Mouse (Mus musculus) embryo, embryonic 10.5 days (tissue): ENCODE data around the gene Hsd17b13.
"Not testable (repeated sequence)": the region's sequence is repeated elsewhere in the genome, so short reads cannot be mapped to it uniquely, and the experiment has no call there.

Experiments
- DNase-seq: peaks from one replicate; pipeline ENCODE4 v3.0.0-alpha.2; 2015; ENCODE audit warnings: low spot score

The Hsd17b13 gene

DNA sequence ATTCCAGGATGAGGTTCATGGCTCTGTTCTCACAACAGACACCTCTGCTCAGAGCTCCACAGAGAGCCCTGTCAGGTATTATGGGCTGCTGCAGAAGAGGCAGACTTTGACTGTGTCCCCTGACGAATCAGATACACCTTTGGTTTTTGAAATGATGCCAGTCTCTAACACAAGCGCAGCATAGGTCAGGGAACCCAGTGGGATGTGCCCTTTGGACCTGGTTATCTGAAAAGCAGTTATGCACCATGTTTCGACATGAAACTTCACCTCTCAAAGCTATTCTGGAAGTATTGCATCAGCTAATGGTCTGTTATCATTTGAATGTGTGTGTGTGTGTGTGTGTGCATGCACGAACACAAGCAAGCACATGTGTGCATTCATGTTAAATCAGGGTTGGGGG lies at the start of gene Hsd17b13:
Gene Hsd17b13 (minus strand): TSS at position 114 of the 400 bp plus-strand sequence.
- no peak for DNase-seq

DNA sequence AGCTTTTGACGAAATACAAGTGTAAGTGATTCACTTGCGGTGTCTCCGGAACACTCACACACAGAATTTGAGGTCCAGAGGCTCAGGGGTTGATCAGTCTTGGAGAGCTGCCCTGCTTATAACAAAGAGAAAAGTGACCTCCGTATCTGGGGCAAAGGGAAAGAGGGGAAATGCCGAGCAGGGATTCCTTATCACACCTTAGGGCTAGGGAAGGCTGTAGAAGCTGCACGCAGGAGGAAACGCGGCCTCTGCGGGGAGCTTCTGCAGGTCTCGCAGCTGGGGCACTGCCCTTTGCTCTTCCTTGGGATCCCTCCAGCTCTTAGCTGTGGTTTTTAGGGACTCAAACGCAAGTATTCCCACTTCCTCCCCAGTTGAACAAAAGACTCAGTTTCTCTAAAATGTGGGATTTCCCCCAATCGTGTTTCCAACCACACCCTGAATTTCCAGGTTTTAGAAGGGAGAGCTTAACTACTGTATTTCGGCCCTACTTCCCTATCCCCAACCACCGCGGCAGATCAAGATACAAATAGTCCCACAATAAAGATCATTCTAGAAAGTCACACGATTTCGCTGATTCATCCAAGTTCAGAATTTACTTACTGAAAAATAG lies 48.1 kb upstream of the Hsd17b13 start:
- no peak for DNase-seq

GRCm38 (mm10) chr5:104024762-104025161 lies 47.6 kb upstream of the Hsd17b13 start:
- no peak for DNase-seq

GRCm38 (mm10) chr5:104024193-104024592 lies 47.0 kb upstream of the Hsd17b13 start:
- DNase-seq = not testable (repeated sequence)

DNA sequence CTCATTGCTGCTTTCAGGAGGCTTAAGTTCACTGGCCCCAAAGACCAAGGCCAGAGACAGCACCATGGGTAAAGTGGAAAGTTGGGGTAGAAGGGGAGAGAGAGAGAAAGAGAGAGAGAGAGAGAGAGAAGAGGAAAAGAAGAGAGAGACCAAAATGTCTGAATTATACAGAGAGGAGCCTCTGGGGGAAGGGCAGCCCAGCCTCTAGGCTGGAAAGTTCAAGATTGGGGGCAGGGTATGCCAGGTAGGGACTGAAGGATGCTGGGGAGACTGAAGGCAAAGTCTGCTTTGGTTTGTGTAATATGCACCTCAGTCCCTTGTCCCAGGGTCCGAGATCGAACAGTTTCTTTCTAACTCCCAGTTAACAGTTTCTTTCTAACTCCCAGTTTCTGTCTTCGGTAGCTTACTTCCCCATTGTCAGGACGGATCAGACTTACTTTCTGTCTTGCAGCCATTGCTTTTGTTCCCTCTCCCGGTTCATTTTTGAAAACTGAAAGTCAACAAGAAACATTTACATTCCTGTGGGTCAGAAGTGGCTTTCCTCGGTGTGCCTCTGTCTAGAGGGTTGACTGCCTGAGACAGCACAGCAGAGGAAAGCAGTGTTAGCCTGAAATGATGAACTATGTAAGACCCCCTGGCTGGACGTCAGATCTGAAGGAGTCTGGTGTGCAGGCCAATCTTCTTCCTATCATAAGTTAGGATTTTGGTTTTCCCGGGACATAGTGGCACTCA lies 46.2 kb upstream of the Hsd17b13 start:
- no peak for DNase-seq

DNA sequence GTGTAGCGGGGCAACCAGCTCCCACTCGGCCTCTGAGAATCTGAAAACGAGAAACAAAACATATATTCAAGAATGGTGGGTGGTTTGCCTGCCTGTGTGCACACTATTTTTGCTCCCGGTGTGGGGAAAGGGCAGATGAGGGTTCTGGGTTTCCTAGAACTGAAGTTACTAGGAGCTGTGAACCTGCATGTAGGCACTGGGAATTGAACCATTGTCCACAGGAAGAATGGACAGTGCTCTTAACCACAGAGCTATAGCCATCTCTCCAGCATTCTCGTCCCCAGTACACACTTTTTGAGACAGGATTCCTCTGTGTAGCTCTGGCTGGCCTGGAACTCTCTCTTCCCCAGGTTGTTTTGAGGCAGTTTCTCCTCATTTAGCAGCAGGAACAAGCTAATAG lies 45.3 kb upstream of the Hsd17b13 start:
- peak; percentile 15 for DNase-seq

DNA sequence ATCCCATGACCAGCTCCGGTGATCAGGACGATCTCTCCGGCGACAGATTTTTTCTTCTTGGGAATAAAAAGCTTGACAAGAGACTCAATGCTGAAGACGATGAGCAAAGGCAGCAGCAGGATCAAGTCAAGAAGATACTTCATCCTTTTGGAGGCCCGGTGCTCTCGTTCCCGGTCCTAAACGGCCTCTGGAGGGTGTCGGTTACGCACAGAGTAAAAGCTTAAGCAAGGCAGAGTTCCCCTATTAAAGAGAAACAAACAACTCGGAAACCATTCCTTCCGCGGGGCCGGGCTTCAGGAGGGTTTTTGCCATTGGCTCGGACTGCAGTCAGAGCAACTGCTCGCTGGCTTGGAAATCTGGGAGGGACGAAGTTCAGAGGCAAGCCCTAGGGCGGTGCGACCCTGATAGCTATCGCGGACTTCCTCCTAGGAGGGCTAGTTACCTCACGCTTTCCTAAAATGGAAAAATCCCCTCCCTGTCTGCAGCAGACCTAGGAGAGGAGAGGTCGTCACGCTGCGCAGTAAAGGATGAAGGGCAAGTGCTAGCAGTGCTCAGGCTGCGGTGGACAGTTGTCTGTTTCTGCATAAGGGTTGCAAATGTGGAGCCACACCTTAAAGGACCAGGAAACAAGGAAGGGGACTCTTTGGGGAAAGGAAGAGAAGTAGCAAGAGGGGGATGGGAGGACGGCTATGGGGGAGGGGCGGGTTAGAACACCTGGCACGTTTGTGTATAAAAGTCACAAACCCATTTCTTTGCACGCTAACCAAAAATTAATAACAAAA lies 44.6 kb upstream of the Hsd17b13 start, which contains the start of gene Hsd17b11:
Gene Hsd17b11 (minus strand): TSS at position 323 of the 782 bp plus-strand sequence.
- DNase-seq = peak; percentile 90

- no peak for DNase-seq
These were observed 34.2 kb upstream of the Hsd17b13 start for GRCm38 (mm10) chr5:104011419-104011818.

DNA sequence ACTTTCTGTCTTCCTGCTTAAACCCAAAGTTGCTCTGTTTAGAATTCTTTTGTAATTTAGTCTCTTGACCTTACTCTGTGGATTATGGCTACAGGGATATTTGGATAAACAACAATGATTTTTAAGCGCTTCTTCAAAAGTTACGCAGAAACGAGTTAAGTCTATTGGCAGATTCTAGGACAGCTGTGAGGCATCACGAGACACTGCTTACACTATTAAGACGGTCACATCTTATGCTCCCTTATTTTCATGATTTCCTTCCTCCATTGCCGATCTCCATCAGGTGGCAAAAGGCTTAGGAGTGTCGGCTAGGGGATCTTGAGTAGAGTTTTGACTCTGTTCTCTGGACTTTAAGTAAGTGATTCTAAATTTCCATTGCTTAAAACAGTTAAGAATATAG lies 33.1 kb upstream of the Hsd17b13 start:
- no peak for DNase-seq

DNA sequence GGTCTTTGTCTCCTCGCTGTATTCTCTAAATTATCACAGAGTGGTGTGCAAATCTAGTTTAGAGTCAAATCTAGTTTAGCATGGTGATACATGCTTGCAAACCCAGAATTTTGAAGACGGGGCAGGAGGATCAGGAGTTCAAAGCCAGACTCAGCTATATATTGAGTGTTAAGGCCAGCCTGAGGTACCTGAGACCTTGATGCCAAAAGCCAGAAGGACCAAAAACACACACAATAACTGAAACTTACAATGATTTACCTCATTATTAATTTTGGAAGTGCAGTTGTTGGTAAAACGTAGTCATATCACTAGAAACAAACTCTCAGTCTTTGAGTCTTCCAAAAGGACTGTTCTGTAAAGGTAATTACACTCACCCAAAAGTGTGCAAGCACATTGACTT lies 32.2 kb upstream of the Hsd17b13 start:
- DNase-seq = no peak

- no peak for DNase-seq
These were observed 30.6 kb upstream of the Hsd17b13 start for GRCm38 (mm10) chr5:104007801-104008200.

GRCm38 (mm10) chr5:104006811-104007210 lies 29.6 kb upstream of the Hsd17b13 start:
- DNase-seq = no peak

- no peak for DNase-seq
These were observed 26.7 kb upstream of the Hsd17b13 start for GRCm38 (mm10) chr5:104003955-104004354.

GRCm38 (mm10) chr5:104003256-104003931 lies 26.2 kb upstream of the Hsd17b13 start:
- DNase-seq = peak; percentile 14

- peak; percentile 22 for DNase-seq
These were observed 25.5 kb upstream of the Hsd17b13 start for GRCm38 (mm10) chr5:104002549-104003255.

DNA sequence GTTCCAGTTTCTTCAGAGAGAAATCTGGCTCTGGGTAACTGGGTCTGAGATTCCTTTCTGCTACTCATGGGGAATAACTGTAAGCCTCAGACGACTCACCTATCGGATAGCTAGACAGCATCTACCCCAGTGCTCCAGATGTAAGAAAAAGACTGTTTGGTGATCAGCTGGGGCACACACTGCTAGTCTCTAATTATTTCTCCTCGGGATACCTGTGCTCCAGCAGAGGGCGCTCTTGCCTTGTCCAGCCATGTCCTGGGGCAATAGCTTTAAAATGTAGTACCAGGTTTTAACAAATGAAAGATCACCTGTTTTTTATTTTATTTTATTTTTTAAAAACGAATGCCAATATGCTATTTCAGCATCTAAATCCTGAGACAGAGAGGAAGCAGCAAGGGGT lies 22.5 kb upstream of the Hsd17b13 start:
- peak; percentile 86 for DNase-seq

- no peak for DNase-seq
These were observed 21.5 kb upstream of the Hsd17b13 start for GRCm38 (mm10) chr5:103998739-103999138.

DNA sequence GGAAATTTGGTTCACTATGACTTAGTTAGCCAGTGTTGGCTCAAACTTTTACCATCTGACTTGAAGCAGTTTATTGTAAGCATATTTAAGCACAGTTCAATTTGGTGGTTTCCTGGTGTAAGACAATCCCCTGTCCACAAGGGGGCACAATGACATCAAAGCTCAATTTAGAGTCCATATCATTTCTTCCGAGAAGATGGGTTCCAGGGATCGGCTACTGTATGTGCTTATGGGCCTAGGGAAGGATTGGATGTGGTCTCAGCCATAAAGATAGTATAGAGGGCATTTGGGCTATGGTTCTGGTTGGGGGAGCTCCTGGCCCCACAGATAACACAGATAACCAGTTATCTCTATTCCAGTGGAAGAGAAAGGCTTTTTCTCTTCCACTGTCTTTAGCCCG lies 18.0 kb upstream of the Hsd17b13 start:
- DNase-seq = peak; percentile 69

DNA sequence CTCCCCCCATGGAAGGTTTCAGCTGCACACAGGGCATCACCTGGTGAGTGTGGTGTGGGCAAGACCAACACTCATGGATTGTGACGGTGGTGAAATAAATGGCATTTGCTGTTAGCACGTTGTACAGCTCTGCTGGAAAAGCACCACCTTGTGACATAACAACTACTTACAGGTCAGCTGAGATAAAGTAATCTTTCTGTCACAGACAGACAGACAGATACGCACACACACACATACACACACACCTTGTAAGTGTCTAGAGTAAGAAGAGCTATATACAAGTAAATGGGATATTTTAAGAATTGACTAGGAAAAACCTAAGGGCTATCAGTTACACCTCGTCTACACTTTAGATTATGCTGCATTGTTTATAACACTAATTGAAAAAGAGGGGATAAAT lies 17.5 kb upstream of the Hsd17b13 start:
- DNase-seq = no peak

DNA sequence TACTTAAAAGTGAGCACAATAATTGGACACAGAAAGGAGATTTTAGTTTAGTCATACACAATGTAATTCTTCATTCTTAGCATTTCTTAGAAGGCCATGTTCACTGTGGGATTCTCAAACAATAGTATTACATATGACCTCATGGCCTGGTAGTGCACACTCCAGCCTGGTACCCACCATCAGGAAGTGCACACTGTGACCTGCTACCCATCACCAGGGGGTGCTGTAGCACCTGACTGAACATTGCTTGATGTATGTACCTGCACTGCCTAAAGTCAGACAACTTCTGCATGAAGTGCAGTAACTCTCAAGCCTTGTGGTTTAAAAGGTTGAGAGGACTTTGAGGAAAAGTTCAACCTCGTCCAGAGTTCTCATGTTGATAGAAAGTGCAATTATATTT lies 16.4 kb upstream of the Hsd17b13 start:
- no peak for DNase-seq

- no peak for DNase-seq
These were observed 15.6 kb upstream of the Hsd17b13 start for GRCm38 (mm10) chr5:103992831-103993230.
